Mouse (Mus musculus) spleen, postnatal 4 days (tissue): ENCODE data around the gene Dct.

Source experiments
- DNase-seq, 2 experiments: peaks; one replicate each; pipeline ENCODE4 v3.0.0; 2022; ENCODE audit warnings: low spot score in 2 of 2

Gene Dct

DNA sequence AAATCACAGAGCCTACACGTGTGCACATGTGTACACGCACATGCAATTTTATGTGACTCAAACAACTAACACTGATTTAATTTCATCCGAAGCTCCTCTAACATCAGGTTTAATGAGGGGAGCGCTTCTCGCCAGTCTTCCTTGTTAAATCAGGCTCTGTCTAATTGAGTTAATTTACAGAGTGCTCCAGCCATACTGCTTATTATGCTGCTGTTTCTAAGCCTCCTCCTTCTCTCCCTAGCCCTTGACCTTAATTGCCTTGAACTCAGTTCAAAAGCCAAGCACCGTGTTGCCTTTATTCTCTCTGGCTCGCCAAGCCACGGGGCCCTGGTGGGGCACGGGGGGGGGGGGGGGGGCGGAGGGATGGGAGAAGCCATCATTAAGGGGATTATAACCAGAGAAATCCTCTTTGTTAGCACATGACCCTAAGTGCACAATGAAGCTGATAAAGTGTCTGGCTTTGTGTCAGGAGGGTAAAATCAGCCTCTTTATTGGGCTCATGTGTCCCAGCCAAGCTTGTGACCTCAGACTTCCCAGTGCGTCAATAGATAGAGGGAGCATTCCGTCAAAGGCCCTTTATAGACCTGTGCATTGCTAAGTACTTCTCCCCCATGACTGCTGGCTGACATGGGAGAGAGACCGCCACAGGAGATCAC, at the start of gene Dct:
Gene Dct (minus strand): TSS at position 270 of the 656 bp plus-strand sequence.
- no peak for DNase-seq

DNA sequence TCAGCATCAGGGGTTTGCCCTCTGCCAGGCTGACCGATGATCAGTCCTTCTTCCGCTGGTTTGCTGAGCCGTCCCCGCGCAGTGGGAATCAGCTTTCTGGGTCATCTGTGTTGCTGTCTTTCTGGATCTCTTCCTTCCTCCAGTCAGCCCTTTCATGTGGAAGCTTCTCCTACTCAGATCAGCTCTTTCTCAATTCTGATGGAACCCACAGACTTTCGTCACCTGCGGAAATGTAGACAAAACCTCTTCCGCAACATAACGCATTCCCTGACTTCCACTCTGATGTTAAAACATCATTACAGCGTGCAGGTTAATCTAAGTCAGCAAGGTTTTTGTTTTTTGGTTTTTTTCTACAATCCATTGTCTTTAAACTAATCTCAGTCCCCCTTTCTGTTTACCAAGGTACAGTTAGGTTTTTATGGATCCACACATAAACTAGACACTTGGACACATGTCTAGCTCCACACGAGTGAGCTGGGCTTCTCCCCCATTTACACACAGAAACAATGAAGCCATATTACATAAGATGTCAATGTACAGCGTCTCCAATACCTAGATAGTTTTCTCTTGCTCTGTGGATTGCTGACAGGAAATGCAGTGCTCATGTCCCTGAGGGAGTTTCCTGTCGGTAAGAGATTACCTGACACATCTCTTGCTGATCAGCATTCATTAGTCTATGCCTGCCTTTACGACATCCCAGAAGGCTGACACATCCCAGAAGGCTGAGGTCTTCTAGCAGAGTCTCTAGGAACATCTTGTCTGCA, 49.4 kb upstream of the Dct start:
- DNase-seq = no peak

DNA sequence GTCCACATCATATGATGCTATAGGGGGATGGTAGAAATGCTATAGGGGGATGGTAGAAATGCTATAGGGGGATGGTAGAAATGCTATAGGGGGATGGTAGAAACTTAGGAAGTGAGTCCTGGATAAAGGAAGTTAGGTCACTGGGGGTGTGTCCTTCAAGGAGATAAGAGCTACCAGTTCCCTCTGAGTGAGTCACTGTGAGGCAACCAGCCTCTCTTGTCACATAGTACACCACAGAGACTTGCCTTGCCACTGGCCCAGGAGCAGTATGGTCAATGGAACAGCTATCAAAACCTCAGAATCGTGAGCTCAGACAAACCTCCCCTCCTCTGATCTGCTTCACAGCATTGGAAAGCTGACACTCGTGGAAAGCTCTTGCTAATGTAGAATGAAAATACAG, 46.2 kb upstream of the Dct start:
- DNase-seq = no peak

DNA sequence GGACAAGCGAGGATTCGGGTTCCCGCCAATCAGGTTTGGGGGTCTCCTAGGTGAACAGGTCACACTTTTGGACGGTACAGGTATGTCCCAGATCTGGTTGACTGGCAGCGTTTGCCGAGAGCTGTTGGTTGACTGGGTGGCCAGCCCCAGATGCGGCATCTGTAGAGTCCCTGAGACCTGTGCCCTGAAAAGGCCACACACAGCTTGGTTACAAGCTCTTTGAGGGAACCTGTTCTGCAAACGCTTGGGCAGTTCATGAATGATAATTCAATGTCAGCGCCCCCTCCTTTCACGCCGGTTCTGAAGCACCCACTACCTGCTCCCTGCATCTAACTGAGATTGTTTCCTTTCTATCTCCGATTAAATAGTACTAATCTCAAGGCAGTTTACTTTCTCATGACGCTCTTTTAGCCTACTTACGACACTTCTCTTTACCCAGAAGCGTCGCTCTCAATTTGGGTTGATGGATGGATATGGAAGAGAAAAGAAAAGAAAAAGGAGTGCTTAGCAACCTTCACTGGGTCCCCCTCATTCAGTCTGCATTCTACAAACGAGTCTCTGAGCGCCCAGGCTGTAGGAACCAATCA, 37.9 kb upstream of the Dct start:
- no peak for DNase-seq

DNA sequence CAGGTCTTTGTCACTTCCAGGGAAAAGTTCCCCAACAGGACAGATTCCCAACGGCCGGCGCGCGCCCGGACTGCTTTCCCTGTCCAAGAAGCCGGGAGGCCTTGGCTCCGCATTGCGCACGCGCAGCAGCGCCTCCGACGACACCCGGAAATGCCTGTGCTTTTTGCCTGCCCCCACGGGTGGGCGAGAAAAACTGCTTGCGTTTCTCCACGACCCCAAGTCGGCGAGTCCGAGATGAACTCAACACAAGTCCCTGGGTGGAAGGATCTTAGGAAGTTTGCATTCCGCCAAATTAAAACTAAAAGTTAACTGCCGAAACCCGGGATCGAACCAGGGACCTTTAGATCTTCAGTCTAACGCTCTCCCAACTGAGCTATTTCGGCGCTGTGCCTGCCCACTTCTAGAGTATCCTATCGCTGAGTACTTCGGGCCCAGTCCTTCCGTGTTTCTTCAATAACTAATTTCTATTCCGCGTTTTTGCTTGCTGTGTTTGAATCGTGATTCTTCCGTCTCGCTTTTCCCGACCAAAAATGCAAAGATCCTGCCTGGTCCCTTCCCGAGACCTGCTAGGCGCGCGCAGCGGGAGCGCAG, 37.3 kb upstream of the Dct start:
- DNase-seq = peak; percentile 85 to 94

DNA sequence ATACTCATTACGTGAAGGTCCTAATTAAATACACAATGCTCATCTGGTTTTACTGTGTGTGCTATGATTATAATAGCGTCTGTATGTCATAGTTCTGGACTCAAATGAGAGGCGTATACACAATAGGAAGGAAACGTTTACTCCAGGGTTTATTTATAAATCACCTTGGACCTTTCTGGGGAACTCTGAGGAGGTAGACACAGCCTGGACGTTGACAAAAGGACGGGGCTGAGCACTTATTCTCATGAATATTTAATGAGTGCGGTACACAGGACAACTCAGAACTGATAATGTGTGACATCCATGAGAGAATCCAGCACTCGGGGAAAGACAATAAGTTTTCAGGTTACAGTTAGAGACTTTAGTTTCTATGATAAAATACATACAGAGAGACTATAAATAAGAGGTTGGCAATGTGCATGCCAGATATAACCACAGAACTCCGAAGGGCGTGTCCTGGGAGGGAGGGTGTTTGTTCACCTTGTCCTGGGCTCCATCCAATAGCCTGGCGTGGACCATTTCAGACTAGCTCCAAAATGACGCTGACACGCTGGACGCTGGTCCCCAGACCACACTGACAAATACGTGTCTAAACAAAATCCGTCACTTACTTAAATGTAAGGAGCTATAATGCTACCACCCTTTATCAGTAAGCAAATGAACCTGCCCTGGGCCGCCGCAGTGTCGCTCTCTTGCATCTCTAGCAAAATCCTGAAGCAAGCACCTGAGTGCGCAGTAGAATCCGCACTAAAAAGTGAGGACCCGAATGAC, 36.6 kb upstream of the Dct start:
- peak in 1 of 2 experiments; percentile 28 for DNase-seq

DNA sequence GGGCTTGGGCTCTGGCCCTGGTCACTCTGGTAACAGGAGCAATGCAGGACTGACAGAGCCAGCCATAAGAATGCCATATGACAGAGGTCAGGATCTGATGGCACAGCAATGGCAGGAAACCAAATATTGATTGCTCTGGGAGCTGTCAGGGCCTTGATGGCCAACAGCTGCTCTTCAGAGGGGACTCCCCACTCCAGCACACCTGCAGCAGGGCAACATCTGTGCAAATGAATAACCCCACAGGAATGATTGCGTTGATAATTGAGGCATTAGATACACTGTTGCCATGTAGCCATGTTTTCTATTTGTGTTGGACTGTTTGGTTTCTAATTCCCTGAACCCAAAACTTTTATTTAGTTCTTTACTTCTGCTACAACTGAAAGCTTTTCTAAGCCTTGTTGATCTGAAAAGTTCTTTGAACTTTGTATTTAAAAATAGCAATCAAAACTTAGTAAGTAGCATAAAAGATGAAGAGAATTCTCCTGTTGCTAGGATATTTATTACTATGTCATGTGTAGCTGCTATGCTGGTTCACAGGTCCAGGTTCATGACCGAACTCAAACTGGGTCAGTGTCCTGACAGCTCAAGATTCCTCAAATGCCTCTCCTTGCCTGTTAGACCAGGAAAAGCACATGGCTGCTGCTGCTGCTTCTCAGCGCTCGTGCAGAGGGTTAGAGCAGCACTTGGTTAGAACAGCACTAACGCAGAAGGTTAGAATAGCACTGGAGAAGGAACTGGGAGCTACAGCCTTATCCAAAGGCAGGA, 34.4 kb upstream of the Dct start:
- DNase-seq = no peak

DNA sequence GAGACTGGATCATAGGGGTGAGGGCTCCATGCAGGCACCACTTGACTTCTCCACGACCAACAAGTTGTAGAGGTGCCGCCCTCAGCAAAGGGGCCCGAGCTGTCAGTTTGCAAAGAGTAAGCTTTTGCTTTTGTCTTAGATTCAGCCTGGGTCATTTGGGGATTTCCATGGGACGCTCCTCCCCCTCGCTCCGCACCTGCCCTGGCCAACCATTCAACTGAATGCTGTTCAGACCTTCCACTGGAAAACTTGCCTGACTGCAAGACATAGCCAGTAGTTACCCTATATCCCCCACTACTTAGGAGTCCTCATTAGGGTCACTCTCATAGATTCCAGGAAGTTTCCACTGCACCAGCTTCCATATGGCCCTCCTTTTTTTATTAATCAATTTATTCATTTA, 31.8 kb upstream of the Dct start:
- no peak for DNase-seq

DNA sequence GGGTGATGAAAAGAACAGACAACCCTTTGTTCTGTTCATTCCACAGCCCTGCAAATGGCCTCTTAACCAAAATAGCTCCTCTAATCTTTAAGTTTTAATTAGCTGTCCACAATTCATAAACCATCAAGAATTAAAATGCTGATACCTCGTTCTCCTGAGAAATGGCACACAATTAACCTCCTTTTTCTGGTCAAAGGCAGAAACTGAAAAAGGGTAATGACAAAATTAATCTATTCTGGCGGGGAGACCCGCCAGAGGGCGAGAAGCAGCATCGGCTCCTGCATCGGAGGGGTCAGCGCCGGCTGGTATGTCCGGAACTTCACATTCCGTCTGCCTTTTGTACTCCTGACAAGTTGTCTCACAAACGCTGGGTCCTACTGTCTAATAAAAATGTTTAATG, 28.6 kb upstream of the Dct start:
- DNase-seq = no peak

DNA sequence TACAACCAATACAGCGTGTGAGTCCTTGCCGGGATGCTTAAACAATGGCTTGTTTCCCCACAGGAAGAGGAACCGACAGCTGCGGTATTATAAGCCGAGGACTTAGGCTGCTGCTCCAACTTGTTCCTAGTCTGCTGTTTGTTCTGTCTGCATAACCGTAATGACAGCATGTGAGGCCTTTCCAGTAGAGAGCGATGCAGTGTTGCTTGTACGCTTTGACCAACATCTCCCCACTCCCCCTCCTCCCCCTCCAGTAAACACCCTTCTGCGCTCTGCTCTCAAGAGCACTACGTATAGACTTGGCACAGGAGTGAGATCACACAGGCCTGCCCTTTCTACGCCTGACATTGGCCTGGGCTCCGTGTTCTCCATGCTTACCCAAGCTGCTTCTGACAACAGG, 18.1 kb upstream of the Dct start:
- no peak for DNase-seq

DNA sequence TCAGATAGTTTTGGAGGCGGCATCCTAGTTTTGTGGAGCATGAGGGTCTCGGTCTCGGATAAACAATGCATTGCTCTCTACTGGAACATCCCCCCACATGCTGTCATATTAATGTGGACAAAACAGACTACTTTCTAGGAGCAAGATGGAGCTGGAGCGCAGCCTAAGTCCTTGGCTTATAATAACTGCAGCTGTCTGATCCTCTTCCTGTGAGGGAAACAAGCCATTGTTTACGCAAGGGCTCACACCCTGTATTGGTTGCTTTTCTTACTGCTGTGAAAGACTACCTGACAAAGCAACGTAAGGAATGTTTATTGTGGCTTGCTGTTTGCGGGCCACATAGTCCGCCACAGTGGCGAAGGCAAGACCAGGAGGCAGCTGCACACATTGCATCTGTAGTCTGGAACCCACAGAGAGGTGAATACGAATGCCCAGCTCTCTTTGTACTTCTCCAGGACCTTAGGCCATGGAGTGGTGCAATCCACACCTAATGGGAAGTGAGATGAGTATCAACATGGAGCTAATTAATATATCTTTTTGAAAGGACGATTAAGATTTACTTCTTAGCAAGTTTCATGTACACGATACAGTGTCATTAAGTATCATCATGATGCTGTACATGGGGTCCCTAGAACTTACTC, 17.5 kb upstream of the Dct start:
- DNase-seq = no peak

DNA sequence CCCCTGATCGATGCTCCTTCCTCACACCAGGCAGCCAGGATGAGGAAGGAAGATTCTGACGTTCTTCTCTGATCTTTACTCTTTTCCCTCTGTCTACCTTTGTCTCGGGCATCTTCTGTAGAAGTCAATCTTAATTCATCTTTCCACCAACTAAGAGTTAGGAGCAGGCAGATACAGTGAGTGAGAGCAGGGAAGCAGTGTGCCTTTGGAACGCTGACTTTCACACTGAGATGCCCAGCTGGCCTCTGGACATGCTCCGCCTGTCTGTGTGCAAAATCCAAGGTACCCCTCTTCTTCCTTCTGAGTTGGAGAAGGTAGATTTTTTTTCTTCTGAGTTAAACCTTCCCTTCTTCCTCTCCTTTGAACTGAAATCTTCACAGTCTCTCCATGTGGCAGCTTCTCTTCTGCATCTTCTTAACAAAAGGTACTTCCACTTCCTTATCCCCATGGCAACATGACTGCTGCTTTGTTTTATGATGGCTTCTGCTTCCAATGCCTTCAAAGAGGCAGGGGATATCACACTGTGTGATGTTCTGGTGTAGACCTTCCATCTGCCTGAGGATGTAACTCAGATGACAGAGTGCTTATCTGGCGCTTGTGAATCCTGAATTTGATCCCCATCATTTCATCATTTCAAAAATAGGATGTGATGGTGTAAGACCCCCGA, 9.9 kb upstream of the Dct start:
- no peak for DNase-seq

DNA sequence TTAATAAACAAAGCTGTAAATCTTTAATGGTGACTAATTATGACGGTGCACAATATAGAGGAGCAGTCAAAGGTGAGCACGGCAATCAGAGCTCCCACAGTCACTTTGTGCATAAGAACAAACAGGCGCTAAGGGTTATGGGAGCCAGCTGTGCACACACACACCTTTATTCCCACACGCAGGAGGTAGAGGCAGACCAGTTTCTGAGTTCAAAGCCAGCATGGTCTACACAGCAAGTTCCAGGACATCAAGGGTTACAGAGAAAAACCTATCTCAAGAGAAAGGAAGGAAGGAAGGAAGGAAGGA, 6.5 kb upstream of the Dct start:
- no peak for DNase-seq

DNA sequence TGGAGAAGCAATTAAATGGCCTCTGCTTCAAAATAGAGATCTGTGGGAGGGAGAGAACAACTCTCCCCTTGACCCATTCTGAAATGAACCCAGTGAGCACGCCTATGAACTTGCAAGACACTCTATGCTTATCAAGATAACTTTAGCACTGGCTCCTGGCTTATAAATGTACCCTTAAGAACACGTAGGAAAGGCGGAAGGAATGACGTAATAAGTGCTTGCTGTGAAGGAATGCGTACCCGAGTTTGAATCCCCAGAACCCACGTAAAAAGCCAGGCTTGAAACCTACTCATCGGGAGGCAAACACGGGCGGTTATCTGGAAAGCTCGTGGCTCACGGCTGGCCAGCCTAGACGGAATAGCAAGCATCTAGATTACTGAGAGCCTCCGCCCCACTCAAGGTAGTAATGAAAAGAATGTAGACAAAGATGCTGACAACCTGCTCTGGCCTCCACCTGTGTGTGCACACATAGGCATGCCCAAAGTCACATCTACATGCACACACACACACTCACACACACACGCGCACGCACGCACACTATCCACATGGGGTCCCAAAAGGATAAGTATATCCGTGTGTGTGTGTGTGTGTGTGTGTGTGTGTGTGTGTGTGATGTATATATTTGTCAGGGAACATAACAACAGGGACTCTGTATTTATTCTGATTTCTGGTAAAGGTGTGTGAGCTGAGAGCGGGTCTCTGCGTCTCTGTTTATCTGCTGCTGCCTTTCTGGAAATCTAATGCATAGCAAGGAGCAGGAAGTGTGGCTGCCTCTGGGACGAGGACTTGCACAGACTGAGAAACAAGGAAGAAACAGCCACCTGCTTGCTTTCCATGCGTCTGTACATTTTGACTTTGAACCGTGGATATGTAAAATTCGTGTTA, 5.9 kb upstream of the Dct start:
- no peak for DNase-seq

DNA sequence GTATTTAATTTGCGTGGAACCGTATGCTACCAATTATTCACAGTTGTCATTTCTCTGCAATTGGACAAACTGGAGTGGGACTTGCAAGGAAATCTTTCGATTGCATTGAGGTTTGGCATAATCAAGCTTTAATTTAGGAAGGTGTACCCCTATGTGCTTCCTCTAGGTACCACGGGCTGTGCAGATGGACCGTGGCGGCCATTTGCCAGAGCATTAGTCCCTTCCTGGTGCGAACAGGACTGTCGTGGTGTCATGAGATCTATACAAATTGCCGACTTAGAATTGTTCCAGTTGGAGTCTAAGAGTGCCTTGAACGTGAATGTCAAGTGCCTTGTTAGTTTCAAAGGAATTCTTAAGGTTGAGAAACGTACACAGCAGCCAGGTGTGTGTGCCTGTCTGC, 726 bp upstream of the Dct start:
- no peak for DNase-seq

DNA sequence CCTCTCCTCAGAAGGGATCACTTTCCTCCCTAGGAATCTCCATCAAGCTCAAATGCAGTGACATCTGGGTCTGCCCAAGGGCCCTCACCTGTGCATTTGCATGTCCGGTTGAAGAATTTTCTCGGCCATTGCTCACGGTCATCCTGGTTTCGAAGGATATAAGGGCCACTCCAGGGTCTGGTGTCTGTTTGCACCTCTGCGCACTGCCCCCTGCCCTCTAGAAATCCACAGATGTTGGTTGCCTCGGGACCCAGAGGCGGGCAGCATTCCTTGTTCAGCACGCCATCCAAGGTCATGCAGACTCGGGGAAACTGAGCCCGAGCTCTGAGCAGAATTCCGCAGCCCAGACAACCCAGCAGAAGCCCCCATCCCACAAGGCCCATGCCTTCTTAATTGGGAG, 648 bp downstream of the Dct start:
- no peak for DNase-seq

DNA sequence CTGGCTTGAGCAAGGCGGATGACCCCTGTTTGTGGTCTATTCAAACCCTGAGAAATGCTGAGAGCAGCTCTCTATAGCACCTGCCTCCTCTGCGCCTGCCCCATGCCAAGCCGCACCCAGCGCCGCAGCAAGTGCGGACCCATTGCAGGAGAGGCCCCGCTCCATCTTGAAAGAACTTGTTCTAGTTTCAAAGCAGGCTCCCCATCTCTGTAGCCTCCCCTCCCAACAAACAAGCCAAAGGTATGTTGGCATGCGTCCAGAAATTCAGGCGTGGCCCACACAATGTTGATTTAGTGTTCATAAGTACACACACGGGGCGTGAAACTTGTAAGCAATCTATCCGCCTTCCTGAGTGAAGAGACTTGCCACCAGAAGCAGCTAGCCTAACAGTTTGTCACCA, 1.1 kb downstream of the Dct start:
- no peak for DNase-seq

DNA sequence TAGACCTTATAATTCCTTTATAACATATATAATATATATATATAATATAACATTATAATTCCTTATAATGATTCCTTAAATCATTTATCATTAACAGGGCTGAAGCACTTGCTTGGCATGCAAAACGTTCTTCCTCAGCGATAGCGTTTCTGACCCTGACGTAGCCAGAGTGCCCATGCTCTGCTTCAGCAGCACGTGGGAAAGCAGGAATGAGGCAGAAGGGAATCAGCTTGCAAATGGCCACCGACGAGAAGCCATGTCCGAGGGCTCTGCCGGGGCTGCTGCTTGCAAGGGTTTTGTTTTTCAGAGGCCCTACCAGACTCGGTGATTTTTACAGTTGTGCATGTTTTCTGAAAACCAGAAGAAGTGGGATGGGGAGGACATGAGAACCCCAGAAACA, 1.6 kb downstream of the Dct start:
- DNase-seq = no peak

DNA sequence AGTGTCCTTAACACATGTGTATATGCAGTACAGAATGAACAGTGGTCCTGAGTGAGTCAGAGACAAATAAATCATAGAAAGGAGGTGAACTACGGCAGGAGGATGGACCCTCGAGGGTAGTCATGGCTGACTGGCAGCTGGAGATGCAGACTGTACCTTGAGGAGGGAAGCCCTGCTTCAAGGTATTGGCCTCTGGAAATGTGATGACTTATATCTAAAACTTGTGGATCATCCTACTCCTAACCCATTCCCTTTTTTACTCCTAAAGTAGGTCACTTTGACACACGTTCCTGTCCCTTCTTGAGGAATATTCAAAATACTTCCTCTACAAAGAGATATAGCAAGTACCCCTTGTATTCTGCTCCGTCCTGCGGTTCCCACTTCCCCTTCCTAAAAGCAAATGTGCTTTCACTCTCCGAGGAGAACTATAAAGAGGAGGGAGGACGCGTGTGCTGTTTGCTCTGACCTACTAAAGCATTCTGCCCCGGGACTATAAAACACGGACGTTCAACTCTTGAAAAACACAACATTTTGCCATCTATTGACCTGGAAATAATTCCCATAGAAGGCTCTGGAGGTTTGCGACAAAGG, 2.3 kb downstream of the Dct start:
- no peak for DNase-seq
